Mouse (Mus musculus) C2C12 (cell line): Measurements from ENCODE around the gene Actr3b.

ENCODE experiments used
- CEBPB ChIP-seq: IDR thresholded peaks from one replicate; pipeline ENCODE4 v1.6.1; 2011; ENCODE audit warnings: low read depth, mild to moderate bottlenecking, control low read depth, moderate library complexity
- CTCF ChIP-seq: IDR thresholded peaks from one replicate; pipeline ENCODE4 v1.5.1; 2011; ENCODE audit not compliant: control insufficient read depth, insufficient read depth, insufficient read length
- FOSL1 ChIP-seq: IDR thresholded peaks from one replicate; pipeline ENCODE4 v1.8.0; 2011; ENCODE audit warnings: mild to moderate bottlenecking, low read length; ENCODE audit not compliant: poor library complexity, insufficient read depth, severe bottlenecking
- MAX ChIP-seq: IDR thresholded peaks from one replicate; pipeline ENCODE4 v1.6.1; 2011; ENCODE audit warnings: mild to moderate bottlenecking, control low read depth
- MYOD1 ChIP-seq: IDR thresholded peaks from one replicate; pipeline ENCODE4 v1.6.1; 2011; ENCODE audit warnings: low read depth; ENCODE audit not compliant: control insufficient read depth, insufficient read length
- MYOG ChIP-seq: IDR thresholded peaks from one replicate; pipeline ENCODE4 v1.6.1; 2011; ENCODE audit not compliant: control insufficient read depth, insufficient read length; ENCODE audit errors: extremely low read depth
- USF1 ChIP-seq: IDR thresholded peaks from one replicate; pipeline ENCODE4 v1.6.1; 2011; ENCODE audit warnings: low read depth, mild to moderate bottlenecking, control low read depth, moderate library complexity

DNA sequence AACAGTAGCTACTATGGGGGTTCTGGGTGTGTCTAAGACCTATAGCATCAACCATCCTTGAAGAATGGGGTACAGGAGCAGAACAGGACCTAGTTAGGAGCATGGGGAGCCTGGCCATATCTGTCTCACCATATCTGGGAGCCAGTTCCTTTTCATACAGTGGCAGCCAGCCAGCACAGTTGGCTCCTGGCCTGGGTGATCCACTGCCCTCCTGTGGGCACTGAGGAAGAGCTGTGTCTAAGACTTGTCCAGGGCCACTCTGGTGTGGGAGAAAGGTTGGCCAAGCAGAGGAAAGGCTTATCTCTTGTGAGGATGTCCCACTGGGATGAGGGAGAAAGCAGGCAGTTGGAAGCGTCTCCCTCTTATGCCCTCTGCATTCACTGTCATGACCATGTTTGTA lies 131.5 kb downstream of the Actr3b start:
- no peak for TF ChIP-seq CTCF
- no peak for TF ChIP-seq MAX
- TF ChIP-seq MYOD1: no peak
- no peak for TF ChIP-seq FOSL1
- no peak for TF ChIP-seq USF1
- no peak for TF ChIP-seq MYOG
- no peak for TF ChIP-seq CEBPB
